Mouse (Mus musculus) NIH3T3 (cell line): Measurements from ENCODE around the gene Irf2bpl.
A peak's percentile ranks its signal among the peaks of the same experiment; 100 is the strongest.

ENCODE experiments used
- DNase-seq: peaks from one replicate; pipeline ENCODE4 v3.0.0-alpha.2; 2012; ENCODE audit warnings: low read depth

Irf2bpl gene

DNA sequence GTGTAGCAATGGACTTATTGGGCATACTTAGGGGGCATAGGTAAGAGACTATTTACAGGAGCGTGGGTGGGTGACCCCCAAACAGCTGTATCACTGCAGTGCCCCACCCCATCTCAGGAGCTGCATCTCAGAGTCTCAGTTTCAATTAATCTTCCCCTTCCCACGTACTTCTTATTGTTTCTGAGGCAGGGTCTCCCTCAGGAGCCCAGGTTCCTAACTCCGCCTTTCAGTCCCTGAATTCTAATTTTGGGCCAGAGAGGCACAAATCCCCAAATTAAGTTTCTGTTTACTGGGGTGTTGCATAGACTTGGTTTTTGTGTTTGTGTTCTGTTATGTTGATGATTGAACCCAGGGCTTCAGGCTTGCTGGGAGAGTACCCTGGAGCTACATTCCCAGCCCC lies 13.8 kb upstream of the Irf2bpl start:
- no peak for DNase-seq

- no peak for DNase-seq
These were observed 13.2 kb upstream of the Irf2bpl start for GRCm38 (mm10) chr12:86897769-86898273.

DNA sequence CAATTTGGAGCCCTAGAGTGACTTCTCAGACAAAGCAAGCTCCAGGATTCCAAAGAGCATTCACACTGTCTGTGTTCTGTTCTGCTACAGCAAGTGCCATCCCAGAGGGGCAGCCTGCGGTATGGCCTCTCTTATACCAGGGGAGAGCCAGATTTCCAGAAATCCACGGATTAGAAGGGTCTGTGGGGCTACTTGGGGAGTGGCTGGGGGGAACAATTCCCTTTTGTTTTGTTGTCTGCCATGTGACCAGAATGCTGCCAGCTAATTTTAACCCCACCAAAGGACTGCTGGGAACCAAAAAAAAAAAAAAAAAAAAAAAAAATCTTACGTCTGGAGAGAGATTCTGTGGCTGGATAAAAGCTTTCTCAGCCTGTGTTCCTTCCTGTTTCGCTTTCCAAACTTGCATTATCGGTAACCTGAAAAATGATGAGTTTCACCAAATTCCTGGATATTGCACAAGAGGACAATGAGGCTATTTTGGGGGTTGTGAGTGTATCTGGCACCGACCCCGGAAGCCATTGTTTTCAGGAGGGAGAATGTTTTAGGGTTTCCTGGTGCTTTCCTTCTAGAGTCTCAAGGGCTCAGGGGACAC lies 12.4 kb upstream of the Irf2bpl start:
- peak; percentile 85 for DNase-seq

DNA sequence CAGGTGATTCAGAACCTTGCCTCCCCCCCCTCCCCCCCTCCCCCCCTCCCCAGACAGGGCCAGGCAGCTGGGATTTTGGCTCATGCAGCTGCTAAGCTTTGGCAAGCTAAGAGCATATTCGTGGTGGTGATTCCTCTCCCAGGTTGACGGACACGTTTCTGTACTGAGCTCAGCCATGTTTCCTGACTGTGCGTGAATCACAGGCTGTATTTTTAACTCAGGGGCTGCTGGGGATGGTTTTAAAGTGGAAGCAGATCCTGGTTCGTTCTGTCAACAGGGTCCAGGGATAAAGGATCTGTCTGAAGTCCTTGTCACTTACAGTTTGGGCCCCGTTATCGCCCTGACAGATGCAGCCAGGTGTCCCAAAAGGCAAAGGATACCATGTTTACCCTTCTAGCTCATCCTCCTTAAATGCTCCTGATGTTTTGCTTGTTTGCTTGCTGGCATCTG lies 11.9 kb upstream of the Irf2bpl start:
- peak; percentile 88 for DNase-seq

GRCm38 (mm10) chr12:86895703-86896409 lies 11.3 kb upstream of the Irf2bpl start:
- no peak for DNase-seq

DNA sequence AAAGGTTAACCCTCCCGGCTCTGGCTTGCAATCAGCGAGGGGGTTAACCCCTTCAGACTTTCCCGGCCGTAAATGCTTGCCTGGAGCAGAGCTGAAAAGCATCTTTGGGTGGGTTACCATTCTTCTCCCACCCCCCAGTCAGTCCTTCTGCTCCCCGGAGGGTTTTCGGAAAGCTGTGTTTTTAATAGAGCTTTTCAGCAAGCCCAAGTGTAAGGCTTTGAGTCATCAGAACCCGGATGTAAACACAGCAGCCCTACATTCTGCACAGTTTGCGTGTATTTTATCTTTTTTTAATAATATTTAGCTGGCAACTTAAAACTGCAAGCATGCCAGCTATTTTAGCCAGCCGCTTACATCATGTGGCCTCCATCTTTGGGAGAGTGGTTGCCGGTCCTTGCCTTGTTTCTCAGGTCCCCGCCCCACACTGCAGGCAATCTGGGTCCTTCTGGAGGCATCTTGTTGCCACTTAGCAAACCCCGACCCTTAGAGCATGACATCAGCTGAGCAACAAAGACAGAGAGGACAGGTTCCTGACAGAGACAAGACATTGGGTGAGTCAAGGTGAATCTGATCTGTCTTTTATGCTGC lies 10.3 kb upstream of the Irf2bpl start:
- peak; percentile 91 for DNase-seq

DNA sequence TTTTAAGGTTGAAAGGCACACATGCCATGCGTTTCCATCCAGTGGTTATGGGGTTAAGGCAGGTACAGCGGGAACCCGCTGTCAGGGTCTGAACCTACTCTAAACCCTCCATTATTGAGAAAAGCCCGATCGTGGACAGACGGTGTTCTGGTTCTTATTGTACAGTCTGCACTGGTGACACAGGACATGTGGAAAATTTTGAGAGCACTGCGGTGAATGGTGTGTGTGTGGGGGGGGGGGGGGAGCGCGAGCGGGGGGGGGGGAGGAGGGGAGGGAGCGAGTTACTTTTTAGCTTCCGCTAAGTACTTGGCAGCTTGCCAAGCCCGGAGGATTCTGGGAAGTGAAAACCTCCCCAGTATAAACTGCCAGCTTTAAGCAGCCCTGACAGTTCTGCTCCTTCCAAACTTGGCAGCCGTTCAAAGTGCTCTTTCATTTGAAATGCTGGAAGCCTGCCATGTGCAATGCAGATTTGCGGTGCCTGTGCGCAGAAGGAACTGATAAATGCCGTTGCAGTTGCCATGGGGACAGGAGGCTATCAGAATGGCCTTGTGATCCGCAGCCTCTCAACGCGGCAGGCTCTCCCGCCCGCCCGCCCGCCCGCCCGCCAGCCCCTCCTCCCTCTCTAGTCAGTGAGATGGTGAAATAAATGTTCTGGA lies 9.7 kb upstream of the Irf2bpl start:
- DNase-seq, result peak; percentile 100

DNA sequence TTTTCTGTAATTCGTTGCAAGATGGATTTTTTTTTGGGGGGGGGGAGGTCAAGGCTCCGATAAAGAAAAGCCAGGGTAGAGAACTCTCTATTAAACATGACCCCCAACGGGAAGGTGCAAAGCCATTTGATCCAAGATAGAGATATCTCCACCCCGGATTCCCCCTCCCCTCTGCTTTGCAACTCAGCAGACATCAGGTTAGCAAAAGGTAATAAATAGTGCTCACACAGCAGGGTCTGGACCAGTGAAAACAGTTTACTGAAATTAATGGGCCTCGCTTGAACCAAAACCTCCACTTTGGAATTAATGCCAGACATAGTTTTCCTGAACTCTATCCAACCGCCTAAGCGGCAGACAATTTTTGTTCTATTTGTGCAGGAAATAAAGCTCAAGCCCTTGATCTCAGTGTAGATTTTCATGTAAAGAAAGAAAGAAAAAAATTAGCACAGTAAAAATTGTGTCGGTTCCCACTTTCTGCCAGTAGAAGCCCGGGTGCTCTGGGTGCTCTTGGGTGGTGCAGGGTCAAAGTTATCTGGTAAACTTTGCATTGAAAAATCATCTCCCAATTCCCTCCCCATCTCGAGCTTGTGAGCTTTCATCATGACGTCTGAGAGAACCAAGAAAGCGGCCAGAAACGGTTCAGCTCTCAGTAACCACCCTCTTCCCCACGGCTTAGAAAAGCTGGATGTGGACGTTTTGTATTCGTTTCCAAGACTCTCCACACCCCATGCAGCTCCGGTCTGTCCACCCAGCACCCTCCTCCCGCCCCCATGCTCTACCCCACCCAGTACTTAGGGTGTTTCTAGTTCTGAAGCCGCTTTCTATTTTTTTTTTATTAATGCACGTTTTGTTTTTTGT lies 9.0 kb upstream of the Irf2bpl start:
- peak; percentile 75 for DNase-seq

DNA sequence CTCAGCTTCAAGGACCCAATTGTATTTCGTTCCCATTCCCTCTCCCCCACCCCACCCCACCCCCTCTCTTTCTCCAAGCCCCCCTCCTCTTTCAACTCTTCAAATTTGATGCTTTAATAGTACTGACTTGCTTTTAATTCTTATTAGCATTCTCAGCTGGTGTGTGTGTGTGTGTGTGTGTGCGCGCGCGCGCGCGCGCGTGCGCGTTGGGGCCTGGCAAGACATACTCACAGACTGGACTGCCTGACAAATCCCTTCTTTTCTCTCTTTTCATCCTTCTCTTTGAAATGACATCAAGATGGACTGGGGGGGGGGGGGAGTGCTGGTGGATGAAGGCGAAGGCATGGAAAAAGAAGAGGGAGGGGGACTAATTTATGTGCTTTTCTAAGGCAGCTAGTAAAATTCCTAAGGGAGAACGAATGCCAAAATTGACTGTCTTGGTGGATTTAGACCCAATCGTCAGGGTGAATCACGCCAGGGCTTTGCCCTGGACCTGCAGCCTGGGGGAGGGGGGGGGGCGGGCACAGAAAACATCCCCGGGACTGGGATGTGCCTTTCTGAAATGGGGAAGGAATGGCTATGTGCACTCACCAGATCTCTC lies 8.2 kb upstream of the Irf2bpl start:
- peak; percentile 90 for DNase-seq

DNA sequence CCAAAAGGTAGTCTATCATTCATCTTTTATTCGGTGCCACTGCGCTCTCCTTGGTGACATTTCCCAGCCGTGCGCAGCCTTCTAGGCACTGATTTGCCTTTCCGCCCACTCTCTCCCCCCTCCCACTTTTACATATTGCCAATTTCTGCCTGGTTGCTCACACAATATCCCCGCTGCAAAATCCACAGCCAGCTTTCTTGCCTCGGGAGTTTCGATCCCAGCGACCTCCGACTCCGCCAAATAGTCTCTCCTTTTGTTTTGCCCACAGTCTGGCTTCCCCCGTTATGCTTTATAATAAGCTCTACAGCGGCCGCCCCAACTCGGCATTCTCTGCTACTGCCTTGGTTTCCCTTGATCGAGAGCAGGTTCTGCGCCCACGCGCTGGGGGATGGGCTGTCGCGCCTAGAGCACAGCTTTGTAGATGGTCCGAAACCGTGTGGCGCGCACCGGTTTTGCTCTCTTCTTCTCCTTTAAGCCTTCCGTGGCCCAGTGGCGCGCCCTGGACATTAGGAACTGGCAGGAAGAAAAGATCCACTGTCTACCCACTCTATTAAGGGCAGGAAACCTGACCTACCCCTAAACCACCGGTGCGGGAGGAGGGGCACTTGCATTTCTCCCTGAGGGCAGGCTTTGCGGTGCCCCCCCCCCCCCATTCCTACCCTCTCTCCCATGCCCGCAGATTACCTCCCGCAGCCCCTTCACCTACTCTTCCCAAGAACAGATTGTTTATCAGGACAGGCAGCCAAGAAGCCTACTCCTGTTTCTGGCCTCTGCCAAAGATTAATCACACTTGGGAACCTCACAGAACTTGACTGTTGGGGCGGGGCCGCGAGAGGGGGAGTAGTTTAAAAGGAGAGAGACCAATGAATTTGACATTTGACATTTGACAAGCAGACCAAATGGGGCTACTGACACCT lies 7.4 kb upstream of the Irf2bpl start:
- DNase-seq, result peak; percentile 87

DNA sequence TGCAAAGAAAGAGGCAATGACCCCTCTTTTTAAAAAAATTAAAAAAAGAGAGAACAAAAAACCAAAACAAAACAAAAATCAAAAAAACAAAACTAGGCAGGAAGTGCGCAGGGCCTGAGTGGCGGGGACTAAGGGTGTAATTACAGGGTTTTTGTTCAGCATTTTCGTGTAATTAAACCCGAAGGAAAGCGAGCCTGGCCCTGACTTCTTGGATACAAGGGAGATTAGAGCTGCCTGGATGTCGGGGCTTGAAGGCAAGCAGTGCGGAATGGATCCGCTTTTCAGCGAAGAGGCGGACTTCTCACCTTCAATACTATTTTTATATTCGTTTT lies 6.8 kb upstream of the Irf2bpl start:
- no peak for DNase-seq

GRCm38 (mm10) chr12:86890796-86891301 lies 6.3 kb upstream of the Irf2bpl start:
- DNase-seq, result no peak

- DNase-seq, result no peak
These were observed 5.6 kb upstream of the Irf2bpl start for GRCm38 (mm10) chr12:86890091-86890720.

- DNase-seq, result peak; percentile 82
These were observed 4.6 kb upstream of the Irf2bpl start for GRCm38 (mm10) chr12:86889103-86889644.

- DNase-seq, result peak; percentile 95
These were observed 3.8 kb upstream of the Irf2bpl start for GRCm38 (mm10) chr12:86888130-86889069.

GRCm38 (mm10) chr12:86887381-86888129 lies 3.0 kb upstream of the Irf2bpl start:
- DNase-seq, result no peak

- DNase-seq, result no peak
These were observed 1.9 kb upstream of the Irf2bpl start for GRCm38 (mm10) chr12:86886446-86886965.
